In genomic region chr5:65284171-65284570, GRCm38 (mm10) we compare ENCODE assay signal across 10 mouse cellular contexts. TPM values are rescaled to one million over a fixed set of nuclear protein-coding genes. Genes with fewer than 3 reads are reported as not detected.
A peak's percentile ranks its signal among the peaks of the same experiment; 100 is the strongest.
DNase-seq lines count a peak whose midpoint lies in the region; ATAC-seq and TF ChIP-seq lines count a peak whose summit lies in the region.
"Had no signal": no experiment of that assay in that cellular context is flagged by ENCODE, and none has a peak within 500 bp of the region (broad histone marks: within the 10 kb centered on the region; RNA-seq: fewer than 3 reads in every experiment).

No protein-coding gene starts in this region.

- H3K27ac ChIP-seq in intestine, postnatal 0 days (ENCODE audit: low read depth, low read length), result no peak overlapping the region
- H3K27ac ChIP-seq in intestine, embryonic 15.5 days, result no peak overlapping the region
- H3K27ac ChIP-seq in ES-Bruce4 (ENCODE audit: insufficient read depth, low read length), result no peak overlapping the region
- H3K27ac ChIP-seq in bone marrow macrophage, adult 2 months (ENCODE audit: insufficient read depth, low read depth, low read length), result no peak overlapping the region
- H3K27ac ChIP-seq: embryonic facial prominence, embryonic 15.5 days; liver, embryonic 15.5 days; stomach, embryonic 15.5 days had no signal

- no peak for ATAC-seq in intestine, postnatal 0 days
- no peak for ATAC-seq in intestine, embryonic 15.5 days
- ATAC-seq in neutrophil, adult 5-6 weeks (ENCODE audit: extremely low read depth, insufficient number of reproducible peaks, low FRiP score, poor library complexity, severe bottlenecking), result peak; percentile 55; the same call in 1 of the 2 replicates

- TF ChIP-seq POLR2A in ES-Bruce4 (IDR thresholded peaks at IDR 0.05; ENCODE audit: insufficient read depth, low read length), result no peak
- no peak for TF ChIP-seq POLR2A in bone marrow macrophage, adult 2 months (IDR thresholded peaks at IDR 0.05; ENCODE audit: borderline replicate concordance, low read depth, low read length)

- peaks cover 39% of the 10 kb centered on the region for H3K36me3 ChIP-seq in intestine, postnatal 0 days (ENCODE audit: control insufficient read depth, insufficient read depth)
- peaks cover 29% of the 10 kb centered on the region for H3K36me3 ChIP-seq in intestine, embryonic 15.5 days
- peaks cover 24% of the 10 kb centered on the region for H3K36me3 ChIP-seq in ES-Bruce4 (ENCODE audit: control insufficient read depth, insufficient read depth, low read length, poor library complexity, severe bottlenecking)

- WGBS in intestine, postnatal 0 days, result 94% methylated on average over 3 of the region's 3 CpGs
- WGBS in intestine, embryonic 15.5 days, result 98% methylated on average over 3 of the region's 3 CpGs

- no peak overlapping the region for H3K4me2 ChIP-seq in intestine, postnatal 0 days (replicated peaks; ENCODE audit: low read depth)
- no peak overlapping the region for H3K4me2 ChIP-seq in intestine, embryonic 15.5 days (replicated peaks)
- H3K4me2 ChIP-seq: embryonic facial prominence, embryonic 15.5 days; liver, embryonic 15.5 days; stomach, embryonic 15.5 days had no signal

- H3K4me1 ChIP-seq in intestine, postnatal 0 days (replicated peaks; ENCODE audit: control insufficient read depth, insufficient read depth, low read length), result no peaks in the 10 kb centered on the region
- no peaks in the 10 kb centered on the region for H3K4me1 ChIP-seq in intestine, embryonic 15.5 days (replicated peaks)
- no peaks in the 10 kb centered on the region for H3K4me1 ChIP-seq in ES-Bruce4 (ENCODE audit: control insufficient read depth, insufficient read depth, low read length)
- no peaks in the 10 kb centered on the region for H3K4me1 ChIP-seq in bone marrow macrophage, adult 2 months (ENCODE audit: control insufficient read depth, insufficient read depth, low read length)
- H3K4me1 ChIP-seq: embryonic facial prominence, embryonic 15.5 days; stomach, embryonic 15.5 days had no signal

- no peaks in the 10 kb centered on the region for H3K9me3 ChIP-seq in intestine, postnatal 0 days (ENCODE audit: control insufficient read depth)
- H3K9me3 ChIP-seq in intestine, embryonic 15.5 days, result no peaks in the 10 kb centered on the region
- H3K9me3 ChIP-seq in ES-Bruce4 (replicated peaks; ENCODE audit: control insufficient read depth, insufficient read depth, low read length, poor library complexity, severe bottlenecking), result no peaks in the 10 kb centered on the region
- H3K9me3 ChIP-seq: embryonic facial prominence, embryonic 15.5 days; liver, embryonic 15.5 days; stomach, embryonic 15.5 days had no signal

- no peak for TF ChIP-seq EP300 in ES-Bruce4 (IDR thresholded peaks at IDR 0.05; ENCODE audit: insufficient read depth, low read depth, low read length)

- no peak overlapping the region for H3K4me3 ChIP-seq in intestine, postnatal 0 days (ENCODE audit: low read depth, low read length)
- no peak overlapping the region for H3K4me3 ChIP-seq in intestine, embryonic 15.5 days (replicated peaks)
- H3K4me3 ChIP-seq in ES-Bruce4 (ENCODE audit: low read depth, low read length), result no peak overlapping the region
- H3K4me3 ChIP-seq in bone marrow macrophage, adult 2 months (ENCODE audit: insufficient read depth, low read length), result no peak overlapping the region
- H3K4me3 ChIP-seq: embryonic facial prominence, embryonic 15.5 days; liver, embryonic 15.5 days; stomach, embryonic 15.5 days had no signal

- no peak overlapping the region for H3K9ac ChIP-seq in intestine, postnatal 0 days (ENCODE audit: low read depth, low read length)
- no peak overlapping the region for H3K9ac ChIP-seq in intestine, embryonic 15.5 days
- no peak overlapping the region for H3K9ac ChIP-seq in ES-Bruce4 (ENCODE audit: low read depth, poor library complexity, severe bottlenecking)
- H3K9ac ChIP-seq: embryonic facial prominence, embryonic 15.5 days; liver, embryonic 15.5 days; stomach, embryonic 15.5 days had no signal

- DNase-seq in layer of hippocampus, postnatal 14 days (ENCODE audit: low spot score in 2 of 2), result no peak
- DNase-seq in heart, adult 18-20 months, result no peak

- H3K27me3 ChIP-seq in intestine, postnatal 0 days (replicated peaks; ENCODE audit: control insufficient read depth, insufficient read depth, low read length), result no peaks in the 10 kb centered on the region
- no peaks in the 10 kb centered on the region for H3K27me3 ChIP-seq in intestine, embryonic 15.5 days (replicated peaks)
- H3K27me3 ChIP-seq in ES-Bruce4 (ENCODE audit: control insufficient read depth, insufficient read depth, low read length, poor library complexity, severe bottlenecking), result no peaks in the 10 kb centered on the region
- H3K27me3 ChIP-seq: embryonic facial prominence, embryonic 15.5 days; liver, embryonic 15.5 days; stomach, embryonic 15.5 days had no signal

- TF ChIP-seq CTCF in intestine, postnatal 0 days (IDR thresholded peaks at IDR 0.05; ENCODE audit: low read depth), result peak; percentile 57
- peak; percentile 68 for TF ChIP-seq CTCF in ES-Bruce4 (IDR thresholded peaks at IDR 0.05; ENCODE audit: low read depth, low read length)
- 0 out of 2 replicates have a peak, but pooled peaks have one; percentile 11 for TF ChIP-seq CTCF in bone marrow macrophage, adult 2 months (IDR thresholded peaks at IDR 0.05; ENCODE audit: low read depth, low read length)

RNA-seq across cellular contexts. Expression of gene Rfc1, which starts 51.3 kb away (rescaled TPM):
- 28.9 and 32.5 TPM in 2 replicates for polyA plus RNA-seq in intestine, postnatal 0 days (2015; fragmentation: Nextera tagmentation; extraction: Ambion mirVana)
- polyA plus RNA-seq in intestine, embryonic 15.5 days (2015; fragmentation: Nextera tagmentation; extraction: Ambion mirVana), result 67.0 and 91.5 TPM in 2 replicates
- polyA plus RNA-seq in ES-Bruce4 (2011; ENCODE audit: insufficient read depth, insufficient read length, low read depth, missing spikeins), result 146 and 160 TPM in 2 replicates
- polyA plus RNA-seq in bone marrow macrophage, adult 2 months (2012; ENCODE audit: insufficient read depth, insufficient read length, missing spikeins), result 45.4 and 51.0 TPM in 2 replicates
- 120 and 132 TPM in 2 replicates for total RNA-seq in neutrophil, adult 5-6 weeks (2017)
- 10 to 100 TPM; 25.1 to 28.7 TPM for total RNA-seq in layer of hippocampus, postnatal 14 days (2021)
- 10 to 100 TPM; 31.7 to 38.4 TPM for total RNA-seq in heart, adult 18-20 months (2021)

Comparison
In these comparisons a context has a peak if more than half of its experiments do, and no peak if none do; other contexts are left out.
1. CTCF ChIP-seq: peak in every context shown above with its lines; median percentile 68 in ES-Bruce4; 57 in intestine, postnatal 0 days; 11 in bone marrow macrophage, adult 2 months.